Mouse (Mus musculus) adrenal gland, postnatal 10 days (tissue): Measurements from ENCODE around the gene Nacc2. TPM values are rescaled to one million over a fixed set of nuclear protein-coding genes. Genes with fewer than 3 reads are reported as not detected.

ENCODE experiments used
- DNase-seq: peaks from one replicate; pipeline ENCODE4 v3.0.0; 2021; ENCODE audit warnings: mixed read lengths
- total RNA-seq, 2 experiments: library from RNA; stranded (reverse); gene quantifications; 2 replicates each; pipeline ENCODE4 v1.2.3; 2021

Nacc2 gene
- total RNA-seq, 2 experiments from 2014 or later, result 19.9 to 31.0 TPM

DNA sequence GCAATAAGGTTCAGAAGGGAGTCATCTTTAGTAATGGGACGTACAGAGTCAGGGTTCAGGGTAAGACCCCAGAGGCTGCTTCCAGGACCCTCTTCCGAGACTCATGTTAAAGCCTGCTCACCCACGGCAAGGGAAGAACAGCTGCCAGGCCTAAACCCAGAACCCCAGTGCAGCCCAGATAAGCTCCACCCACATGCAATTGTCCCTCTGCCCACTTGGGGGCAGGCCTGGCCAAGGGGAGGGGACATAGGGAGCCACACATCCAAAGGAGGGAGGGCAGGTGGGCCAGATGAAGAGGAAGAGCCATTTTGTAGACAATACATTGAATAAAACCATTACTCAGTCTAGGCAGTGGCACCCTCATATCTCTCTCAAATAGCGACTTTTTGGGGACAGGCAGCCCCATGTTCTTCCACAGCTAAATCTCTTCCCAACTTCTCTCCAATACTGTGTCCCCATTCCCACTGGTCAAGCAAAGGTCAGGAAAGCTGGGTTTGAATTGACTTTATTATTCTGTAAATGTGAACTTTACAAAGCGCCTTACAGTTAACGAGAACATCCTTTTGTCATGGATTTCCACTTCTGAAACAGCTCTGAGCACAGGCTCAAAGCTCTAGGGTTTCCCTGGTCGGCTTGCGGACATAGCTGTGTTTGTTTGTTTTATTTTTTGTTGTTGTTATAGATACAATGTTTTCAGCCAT lies 67.8 kb downstream of the Nacc2 start:
- peak; percentile 80 for DNase-seq

DNA sequence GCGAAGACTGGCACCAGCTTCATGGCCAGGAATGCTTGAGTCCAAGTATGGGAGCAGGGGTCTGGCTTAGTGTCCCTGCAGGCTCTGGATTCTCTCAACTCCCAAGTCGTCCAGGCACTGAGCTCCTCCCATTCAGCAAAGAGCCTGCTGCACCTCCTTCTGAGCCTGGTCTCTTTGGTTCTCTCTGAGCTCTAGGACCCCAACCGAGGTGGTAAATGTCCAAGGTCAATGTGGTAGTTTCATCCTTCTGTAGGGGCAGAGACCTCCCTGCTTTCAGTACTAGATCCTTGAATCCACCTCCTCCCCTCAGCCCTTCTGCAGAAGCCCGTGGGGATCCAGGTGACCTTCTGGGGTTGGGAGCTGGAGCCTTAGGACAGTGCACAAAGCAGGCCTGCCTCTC lies 70.2 kb downstream of the Nacc2 start:
- no peak for DNase-seq

DNA sequence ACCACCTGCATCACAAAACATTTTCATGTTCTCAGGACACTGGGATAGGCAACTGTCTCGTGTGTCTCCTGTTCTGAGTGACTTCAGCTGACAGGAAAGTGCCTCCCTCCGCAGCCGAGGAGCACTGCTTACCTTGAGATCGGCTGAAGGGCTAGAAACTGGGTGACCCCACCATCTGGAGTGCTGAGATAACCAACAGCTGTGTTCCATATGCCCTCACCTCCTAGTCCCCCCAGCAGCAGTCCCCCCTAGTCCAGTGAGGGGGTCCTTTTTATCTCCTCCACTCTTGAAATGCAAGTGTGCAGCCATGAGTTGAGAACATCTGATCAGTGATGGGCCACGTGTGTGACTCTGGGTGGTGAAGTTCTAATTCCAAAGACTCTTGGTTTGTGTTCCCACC lies 74.2 kb downstream of the Nacc2 start:
- no peak for DNase-seq

DNA sequence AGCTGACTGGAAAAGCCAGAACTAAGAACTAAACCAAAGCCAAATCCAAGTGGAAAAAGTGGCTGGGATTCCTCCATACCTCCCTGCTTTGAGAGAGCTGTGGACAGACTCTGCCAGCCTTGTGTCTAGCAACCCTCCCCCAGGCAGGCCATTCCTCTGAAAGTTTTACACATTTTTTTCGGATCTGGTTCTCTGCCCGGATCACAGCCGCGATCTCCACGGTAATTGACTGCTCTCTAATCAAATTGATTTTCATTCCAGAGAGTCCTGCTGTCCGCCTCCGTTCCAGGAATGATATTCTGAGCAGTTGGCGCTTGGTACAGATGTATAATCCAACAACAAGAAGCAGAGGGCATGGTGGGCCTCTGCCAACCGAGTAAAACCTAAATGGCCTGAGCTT lies 78.8 kb downstream of the Nacc2 start:
- DNase-seq, result no peak

DNA sequence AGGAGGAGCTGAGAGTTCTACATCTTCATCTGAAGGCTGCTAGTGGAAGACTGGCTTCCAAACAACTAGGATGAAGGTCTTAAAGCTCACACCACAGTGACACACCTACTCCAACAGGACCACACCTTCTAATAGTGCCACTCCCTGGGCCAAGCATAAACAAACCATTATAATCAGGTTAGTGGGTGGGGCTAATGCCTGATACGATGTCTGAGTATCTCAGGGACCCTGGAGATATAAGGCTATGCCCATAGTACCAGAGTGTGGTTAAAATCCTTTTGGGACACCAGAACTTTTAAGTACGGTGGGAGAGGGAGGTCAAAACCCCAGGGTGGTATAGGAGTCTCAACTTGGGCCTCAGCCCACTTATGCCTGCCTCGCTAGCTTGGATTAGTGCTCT lies 80.4 kb downstream of the Nacc2 start:
- no peak for DNase-seq

DNA sequence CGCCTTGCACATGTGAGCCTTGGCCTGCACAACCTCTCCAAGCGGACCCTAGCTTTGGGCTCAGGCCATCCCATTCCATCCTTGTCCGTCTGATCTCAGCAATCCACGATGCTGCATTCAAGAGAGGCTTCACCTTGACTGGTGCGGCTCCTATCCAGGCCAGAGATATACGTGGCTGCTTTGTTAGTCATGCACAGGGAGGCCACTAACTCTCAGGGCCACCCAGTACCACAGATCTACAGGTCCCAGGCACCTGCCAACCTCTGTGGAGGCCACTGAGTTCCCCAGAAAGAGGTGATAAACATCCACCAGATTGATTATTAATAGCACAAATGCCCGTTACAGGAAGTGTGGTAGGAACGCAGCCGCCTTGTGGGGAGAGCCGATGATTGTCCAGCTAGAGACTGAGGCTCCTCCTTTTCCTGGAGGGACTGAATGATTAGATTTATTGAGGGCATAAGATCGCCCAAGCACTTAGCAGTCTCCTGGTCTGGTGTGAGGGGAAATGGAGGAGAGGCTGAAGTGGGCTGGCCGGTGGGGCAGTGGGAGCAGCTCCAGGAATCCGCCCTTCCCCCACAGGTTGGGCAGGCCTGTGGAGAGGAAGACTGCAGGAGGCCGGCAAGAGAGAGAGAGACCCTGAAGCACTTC lies 81.7 kb downstream of the Nacc2 start:
- peak; percentile 14 for DNase-seq

DNA sequence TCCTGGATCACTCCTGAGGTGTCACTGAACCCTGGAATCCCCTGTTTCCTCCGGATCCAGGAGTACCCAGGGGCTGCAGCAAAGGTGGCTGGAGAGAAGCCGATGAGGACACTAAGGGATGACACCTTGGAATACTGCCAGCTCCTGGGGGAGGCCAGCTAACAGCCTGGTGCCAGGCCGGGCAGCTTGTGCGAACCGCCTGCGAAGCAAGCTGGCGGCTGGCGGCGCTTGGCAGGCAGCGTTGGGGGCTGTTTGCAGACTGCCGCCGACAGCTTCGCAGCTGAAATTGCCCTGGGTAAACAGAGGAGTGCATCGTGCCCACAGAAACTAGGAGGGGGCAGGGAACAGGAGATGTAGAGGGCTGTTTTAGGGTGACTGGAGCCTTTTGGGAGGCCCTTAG lies 83.1 kb downstream of the Nacc2 start:
- DNase-seq, result peak; percentile 70

DNA sequence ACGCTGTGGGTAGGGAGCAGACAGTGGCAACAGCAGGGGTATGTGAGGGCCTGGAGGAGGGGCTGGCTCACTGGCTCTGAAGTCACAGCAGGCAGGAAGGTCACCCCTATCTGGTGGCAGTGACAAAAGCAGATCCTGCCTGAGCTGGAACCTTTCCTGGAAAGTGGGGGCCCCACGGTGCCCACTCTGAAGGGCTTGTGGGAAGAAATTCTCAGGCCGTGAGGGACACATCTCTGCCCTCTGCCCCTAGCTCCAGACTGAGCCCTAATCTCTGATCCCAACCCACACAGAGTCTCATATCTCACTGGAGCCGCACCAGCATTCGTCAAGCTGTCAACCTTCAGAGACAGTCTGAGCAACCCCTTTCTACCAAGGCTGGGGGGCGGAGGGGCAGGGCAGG lies 85.6 kb downstream of the Nacc2 start:
- peak; percentile 20 for DNase-seq

DNA sequence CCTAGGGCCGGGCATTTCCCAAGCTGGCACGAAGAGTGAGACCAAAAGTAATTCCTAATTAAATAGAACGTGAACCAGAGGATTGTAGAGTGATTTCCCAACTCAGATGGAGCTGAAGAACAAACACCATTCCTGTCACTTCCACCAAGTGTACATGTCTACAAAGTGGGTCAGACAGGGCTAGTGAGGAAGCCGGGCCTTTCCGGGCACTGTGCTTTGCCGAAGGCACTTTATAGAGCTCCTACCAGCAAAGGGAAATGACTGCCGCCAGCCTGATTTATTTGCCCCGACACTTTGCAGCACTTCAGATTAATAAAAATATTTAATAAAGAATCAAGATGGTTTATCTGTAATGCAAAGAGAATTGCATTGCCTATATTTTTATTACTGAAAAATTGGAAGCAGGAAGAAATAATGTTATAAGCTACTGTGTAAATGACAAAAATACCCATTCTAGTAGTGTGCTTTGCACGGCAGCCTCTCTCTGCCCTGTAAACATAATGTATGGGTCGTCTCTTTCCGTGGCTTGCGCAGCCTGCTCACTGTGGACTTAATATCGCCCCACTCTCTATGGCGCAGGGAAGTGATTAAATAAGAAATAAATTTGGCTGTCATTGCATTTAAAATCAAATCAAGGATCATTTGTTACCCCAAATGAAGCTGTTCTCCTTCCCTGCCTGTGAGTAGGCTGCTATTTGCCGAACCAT lies 88.5 kb downstream of the Nacc2 start:
- no peak for DNase-seq

DNA sequence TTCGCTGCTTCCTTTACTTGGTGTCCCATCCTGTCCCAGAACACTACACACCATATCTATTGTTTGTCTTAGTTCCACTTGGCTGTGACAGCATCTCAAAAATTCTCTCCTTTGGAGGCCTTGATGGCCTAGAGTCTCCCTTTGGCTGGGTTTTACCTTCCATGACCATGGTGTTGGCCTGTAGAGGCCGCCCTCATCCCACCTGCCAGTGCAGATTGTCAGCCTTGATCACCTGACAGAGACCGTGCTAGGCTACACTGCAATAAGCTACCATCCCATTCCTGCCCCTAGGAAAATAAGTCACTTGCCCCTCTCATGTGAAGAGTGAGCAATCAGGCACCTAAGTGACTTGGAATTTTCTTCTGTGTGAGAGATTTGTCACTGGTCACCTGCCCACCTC lies 92.7 kb downstream of the Nacc2 start:
- no peak for DNase-seq

DNA sequence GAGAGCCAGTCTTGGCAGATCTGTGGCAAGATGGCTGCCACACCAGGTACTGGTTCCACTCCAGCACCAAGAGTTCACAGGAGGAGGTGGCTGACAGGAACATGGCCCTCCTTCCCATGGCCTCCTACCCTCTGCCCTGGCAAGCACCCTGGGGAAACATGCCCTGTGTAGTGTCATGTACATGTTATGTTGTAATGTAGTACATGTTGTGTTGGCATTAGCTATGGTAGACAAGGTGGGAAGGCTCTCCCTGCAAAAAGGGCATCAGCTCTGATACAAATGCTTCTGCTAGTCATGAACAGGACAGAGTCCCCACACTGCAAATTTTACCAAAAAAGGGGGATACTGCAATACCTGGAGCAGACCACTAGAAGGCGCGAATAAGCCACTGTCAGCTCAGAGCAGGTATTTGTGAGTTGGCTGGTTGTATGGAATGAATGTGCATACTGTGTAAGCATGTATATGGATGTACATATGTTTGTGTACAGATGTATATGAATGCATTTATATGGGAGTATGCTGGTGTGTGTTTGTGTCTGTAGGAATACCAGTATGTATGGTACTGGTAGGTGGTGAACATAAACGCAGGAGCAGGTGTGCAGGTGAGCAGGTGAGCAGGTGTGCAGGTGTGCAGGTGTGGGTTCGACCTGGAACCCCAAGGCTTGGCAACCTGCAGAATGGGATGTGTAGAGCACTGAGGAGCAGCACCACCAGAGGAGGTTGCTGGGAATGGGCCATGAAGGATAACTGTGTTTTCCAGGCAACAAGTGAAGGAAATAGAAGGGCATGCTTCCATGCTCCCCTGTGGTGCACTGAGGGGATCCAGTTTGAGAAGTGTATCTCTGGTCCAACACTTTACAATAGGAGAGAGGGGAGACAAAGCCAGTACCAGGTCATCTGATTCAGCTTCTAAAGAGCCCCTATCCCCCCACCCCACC lies 98.6 kb downstream of the Nacc2 start:
- DNase-seq, result peak; percentile 45

DNA sequence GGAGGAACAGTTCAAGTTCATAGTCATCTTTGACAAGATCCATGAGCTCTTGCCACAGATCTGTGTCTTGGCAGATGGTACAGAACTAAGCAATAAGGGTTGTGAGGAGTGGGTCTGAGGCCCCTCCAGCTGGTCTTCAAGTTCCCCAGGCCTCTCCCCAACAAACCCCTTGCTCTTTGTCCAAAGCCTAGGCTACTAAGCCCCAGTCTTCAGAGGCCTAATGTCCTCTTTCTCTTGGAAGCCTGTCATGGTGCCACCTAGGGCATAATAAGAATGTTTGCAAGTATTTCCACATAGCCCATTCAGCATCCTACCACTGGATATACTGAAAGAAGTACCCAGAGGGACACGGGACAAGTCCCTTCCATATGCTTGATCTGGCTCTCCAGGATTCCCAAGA lies 100.4 kb downstream of the Nacc2 start:
- no peak for DNase-seq

DNA sequence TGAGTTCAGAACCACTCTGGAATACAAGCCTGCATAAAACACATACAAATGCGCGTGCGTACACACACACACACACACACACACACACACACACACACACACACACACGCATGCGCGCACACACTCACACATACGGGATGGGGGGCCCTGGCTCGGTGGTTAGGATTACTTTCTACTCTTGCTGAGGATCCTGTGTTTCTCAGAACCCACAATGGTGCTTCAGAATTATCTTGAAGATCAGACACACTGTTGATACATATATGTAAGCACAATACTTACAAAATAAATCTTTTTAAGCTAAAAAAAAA lies 100.8 kb downstream of the Nacc2 start:
- no peak for DNase-seq

DNA sequence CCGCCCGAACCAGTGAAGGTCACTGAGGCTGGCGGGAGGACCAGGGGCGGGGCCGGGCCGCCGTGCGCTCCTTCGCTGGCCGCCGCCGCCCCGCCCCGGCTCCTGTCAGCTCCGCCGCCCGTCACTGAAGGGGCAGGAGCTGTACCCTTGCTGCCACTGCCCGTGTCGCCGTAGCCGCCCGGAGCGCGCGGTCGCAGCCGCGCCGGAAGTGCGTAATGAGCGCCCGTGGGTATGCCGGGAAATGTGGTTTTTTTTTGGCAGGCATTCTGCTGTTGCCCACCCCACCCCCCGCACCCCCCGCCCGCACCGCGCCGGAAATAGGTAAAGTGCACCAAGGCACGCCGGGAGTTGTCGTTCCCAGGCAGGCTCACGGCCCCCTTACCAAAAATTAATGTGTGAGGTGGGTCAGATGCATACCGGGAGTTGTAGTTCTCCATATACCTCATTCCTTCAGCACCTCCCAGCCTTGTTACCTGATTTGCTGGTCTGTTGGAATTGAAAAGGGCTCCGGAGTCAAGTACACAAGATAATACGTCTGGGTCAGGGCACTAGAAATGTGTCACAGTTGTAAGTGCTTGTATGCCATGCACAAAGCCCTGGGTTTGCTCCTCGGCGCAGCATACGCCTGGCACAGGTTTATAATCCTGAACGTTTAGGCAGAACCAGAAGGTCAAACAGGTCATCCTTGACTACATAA lies 101.3 kb downstream of the Nacc2 start, which contains the start of gene Ubac1:
TSS of gene Ubac1 (minus strand) at position 187 of the 697 bp plus-strand sequence.
- DNase-seq, result peak; percentile 94

DNA sequence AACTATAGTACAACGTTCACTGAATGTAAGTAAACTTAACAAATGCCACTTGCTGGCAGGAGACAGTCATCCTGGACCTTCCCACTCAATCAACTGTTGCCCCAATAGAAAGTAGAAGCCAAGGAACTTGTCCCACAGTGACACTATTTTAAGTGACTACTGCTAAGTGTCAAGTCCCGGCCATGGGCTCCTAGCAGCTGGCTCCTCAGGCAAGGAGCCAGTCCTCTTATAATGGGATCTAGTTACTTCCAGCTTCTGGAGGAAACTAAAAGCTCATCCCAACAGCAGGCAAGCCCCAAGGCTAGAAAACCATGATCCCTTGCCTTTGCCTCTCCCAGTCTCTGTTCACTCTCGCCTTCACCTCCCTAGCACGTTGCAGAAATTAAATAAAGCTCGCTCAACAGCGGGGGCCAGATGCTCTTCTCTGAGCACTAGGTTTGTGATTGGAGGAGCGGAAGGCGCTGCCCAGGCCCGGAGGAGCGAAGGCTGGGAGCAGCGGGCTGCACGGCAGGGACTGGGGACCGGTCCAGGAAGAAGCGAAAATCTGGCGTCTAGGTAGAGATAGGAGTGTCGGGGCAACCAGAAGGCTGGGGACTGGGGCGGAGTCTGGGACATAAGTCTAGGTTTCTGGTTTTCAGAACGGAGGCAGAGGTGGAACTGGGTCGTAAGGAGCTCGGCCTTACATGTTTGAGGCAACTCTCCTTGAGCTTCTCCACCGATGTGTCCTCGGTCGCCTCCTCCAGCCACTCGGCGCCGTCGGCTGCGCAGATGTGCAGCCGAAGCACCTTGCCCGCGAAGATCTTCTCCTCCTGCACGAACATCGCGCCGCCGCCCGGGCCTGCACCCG lies 102.1 kb downstream of the Nacc2 start:
- peak; percentile 65 for DNase-seq

DNA sequence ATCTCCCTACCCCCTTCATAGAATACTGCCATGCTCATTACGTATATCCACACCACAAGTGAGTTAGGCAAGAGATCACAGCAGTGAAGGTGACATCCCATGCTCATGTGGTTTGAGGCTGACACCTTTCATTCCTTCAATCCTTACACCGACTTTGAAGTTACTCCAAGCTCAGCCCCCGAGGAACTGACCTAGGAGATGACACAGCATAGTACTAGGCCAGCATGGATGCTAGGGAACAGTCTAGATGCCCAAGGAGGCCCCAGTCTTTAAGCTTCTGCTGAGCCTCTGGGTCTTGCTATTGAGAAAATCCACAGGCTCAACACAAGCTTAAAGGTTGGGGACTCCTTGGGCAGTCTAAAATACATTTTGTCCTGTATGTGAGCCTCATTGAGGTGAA lies 103.1 kb downstream of the Nacc2 start:
- no peak for DNase-seq

DNA sequence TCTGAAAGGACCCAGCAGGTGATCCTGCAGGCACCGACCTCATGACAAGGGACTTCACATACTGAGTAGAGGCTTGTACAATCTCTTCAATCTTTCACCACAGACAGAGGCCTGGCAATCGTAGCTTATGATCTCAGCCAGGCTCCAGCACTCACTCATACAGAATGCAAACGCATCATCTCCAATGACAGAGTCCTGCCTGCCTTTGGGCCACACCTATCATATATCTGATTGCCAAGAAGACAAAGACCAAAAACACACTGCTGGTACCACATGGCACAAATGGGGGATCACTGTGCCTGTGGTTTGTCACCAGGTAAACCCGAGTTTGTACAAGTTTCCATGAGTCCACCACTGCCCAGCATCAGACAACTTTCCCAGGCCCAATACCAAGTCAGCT lies 105.7 kb downstream of the Nacc2 start:
- no peak for DNase-seq

DNA sequence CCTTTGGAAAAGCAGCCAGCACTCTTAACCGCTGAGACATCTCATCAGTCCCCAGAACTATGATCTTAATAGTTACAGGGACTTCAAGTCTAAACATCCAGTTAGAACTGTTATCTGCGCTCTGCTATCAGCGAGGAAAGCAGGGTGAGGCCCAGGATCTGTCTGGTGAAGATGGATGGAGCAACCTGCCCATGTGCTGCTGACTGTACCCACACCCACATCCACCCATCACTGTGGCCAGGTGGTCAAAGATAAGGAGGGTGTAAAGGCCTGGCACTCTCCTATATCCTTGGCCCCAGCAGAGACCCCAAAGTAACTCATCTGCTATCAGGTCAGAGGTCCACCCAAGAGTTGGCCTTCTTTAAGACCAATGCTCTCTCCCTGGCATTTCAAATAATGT lies 109.3 kb downstream of the Nacc2 start:
- DNase-seq, result no peak

DNA sequence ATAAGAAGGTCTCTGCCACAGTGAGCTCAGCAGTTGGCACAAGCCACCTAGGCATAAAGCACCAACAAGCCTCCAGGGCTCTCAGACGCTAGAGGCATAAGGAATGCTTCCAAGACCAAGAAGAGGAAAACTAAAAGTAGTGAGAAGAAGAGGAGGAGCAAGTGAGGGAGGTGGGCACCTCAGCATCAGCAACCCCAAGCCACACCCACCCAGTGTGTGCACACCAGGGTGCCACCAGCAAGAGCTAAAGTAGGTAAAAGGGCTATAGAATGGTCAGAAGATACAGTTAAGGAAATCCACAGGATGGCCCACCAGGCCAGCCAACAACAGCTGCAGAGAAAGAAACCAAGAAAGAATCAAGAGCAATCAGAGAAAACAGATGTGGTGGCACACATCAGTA lies 111.6 kb downstream of the Nacc2 start:
- no peak for DNase-seq
